Mouse (Mus musculus) thymus, postnatal 25 days (tissue): ENCODE measurements at regions not wholly inside any gene's neighbourhood (a gene's known extent, or its start where the extent isn't known, plus 50 kb on each side); places are given as distances from the start of the nearest gene placed in this dataset.

Source experiments
- DNase-seq: peaks from one replicate; pipeline ENCODE4 v3.0.0; 2022

- no peak for DNase-seq
Measured at GRCm38 (mm10) chr13:35388380-35388779, 271.3 kb upstream of the Cdyl start.

GRCm38 (mm10) chr13:35389781-35390525 lies 269.7 kb upstream of the Cdyl start:
- no peak for DNase-seq

- DNase-seq: no peak
Measured at GRCm38 (mm10) chr13:35390526-35390880, 269.1 kb upstream of the Cdyl start.

DNA sequence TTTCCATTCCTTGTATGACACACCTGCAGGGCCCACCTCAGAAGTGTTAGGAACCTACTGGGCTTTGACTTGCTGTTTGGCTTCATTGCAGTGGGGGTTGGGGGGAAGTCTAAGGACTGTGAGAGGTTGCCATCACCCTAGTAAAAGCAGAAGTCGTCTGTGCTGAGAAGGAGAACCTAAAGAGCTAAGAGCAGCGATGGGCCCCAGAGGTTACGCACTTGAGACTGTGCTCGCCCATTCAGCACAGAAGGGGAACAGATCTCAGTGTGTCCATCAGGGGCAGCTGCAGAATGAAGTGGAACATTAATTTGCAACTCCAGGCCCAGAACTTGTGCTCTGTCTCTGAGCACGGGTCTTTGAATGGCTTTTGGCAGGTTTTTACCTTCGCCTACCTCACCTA lies 267.5 kb upstream of the Cdyl start:
- no peak for DNase-seq

GRCm38 (mm10) chr13:35395192-35395591 lies 264.4 kb upstream of the Cdyl start:
- no peak for DNase-seq

DNA sequence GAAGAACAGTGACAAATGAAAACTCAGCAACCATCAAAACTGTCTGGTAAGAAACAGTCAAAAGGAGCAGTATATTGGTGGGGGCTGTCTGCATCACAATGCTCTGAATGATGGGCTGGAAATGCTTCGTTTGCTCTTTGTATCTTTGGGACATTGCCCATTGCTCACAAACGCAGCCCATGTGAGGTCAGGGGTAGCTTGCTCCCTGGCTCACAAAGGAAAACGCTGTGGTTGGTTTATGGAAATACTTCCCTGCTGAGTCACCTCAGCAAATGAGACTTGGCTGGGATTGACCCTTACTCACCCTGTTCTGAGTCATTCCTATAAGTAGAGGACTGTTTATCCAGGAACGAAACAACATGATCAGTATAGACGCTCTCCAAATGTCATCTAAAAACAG lies 264.0 kb upstream of the Cdyl start:
- no peak for DNase-seq

- no peak for DNase-seq
Measured at GRCm38 (mm10) chr13:35397166-35397565, 262.5 kb upstream of the Cdyl start.

DNA sequence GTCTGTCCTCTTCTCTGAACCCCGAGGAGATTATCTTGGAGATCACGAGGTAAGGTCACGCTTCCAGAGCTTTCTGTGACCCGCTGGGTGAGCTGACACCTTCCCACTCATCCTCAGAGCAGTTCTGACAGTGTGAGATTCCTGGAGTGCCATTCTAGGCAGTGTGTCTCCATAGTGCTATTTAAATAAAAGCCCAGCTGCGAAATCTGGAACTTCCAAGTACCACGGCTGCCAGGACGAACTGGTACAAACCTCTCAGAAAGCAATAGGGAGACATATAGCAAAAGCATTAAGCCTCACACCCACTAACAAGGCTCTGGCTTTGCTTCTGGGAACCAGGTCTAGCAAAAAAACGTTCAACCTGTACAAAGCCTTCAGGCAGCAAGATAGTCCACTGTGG lies 261.4 kb upstream of the Cdyl start:
- DNase-seq: no peak

- DNase-seq: no peak
Measured at GRCm38 (mm10) chr13:35402856-35403255, 256.8 kb upstream of the Cdyl start.

DNA sequence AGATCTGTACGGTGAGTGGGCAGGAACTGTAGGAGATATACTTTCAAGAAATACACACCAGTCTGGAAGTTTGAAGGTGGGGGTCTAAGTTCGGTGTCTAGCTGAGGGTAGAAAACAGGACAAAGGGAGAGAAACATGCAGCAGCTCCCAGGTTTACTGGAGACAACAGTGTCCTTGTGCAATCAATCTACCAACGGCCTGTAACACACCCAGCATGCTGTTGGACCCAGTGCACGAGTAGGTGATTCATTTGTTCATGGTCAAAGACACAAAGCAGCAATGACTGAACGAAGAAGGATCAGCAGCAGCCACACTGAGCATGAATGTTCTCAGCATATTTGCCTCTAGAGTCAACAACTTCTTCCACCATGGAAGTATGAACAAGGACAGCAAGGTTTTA lies 255.2 kb upstream of the Cdyl start:
- DNase-seq: no peak

DNA sequence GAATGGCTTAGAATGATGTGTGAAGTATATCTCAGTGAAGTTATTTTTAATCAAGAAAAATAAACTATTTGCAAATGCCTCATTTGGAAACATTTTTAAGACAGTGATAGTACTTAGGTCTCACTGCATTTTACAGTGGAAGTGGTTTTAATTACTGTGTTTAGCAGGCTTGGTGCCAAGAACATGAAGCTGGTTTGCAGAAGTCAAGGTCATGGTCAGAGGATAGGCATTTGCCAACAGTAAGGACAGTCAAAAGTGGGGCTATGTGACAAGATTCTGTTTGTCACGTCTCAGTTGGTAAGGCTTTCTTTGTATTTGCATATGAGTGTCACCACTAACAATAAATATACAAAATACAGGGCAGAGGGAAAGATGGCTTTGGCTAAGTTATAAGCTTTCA lies 254.2 kb upstream of the Cdyl start:
- no peak for DNase-seq

DNA sequence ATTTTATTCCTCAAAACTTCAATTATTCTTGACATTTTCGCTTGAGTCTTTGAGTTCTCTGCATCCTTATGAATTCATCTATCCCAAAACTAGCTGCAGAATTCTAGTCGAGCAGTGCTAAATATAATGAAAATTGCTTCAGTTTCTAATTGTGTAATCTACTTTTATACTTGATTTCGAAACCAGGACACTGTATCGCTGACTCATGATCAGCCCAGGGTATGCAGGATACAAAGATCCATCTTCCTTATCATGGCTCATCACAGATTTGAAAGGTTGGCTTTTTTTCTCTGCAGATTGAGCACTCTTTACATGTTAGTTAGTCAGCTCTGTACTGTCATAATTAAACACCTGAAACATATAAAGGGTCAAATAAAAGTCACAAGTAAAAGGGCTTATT lies 242.1 kb upstream of the Cdyl start:
- DNase-seq: no peak

- no peak for DNase-seq
Measured at GRCm38 (mm10) chr13:35420076-35420475, 239.6 kb upstream of the Cdyl start.

- no peak for DNase-seq
Measured at GRCm38 (mm10) chr13:35426061-35426460, 233.6 kb upstream of the Cdyl start.

DNA sequence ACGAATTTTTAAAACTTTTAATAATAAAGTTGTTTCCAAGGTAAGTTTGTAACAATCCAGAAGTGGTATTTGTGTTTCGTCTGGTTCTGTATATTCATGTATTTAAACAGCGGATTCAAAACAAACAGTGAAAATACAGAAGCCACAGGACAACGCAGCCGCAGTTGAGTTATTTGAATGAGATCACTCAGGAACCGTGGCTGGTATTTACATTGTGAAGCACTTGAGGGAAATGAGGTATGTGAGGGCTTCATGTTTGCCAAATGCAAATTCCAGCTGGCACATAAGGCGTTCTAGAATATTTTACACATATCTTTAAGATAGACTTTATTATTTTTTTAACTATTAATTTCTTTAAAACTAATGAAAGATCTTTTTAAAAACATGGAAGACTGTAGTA lies 224.5 kb upstream of the Cdyl start:
- DNase-seq: no peak

- DNase-seq: no peak
Measured at GRCm38 (mm10) chr13:35447661-35448060, 212.0 kb upstream of the Cdyl start.

DNA sequence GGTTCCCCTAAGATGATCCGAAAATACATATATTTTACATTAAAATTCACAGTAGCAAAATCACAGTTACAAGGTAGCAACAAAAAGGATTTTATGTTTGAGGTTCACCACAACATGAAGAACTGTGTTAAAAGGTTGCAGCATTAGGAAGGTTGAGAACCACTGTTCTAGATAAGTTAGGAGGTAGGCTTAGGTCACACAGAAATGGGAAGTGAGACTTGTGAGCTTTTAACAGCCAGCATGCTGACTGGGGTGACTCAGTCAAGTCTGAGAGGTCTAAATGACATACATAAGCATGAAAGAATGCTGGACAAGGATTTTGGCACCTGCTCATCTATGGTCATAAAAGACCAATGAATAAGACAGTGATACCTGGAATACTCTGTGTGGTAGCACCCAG lies 207.2 kb upstream of the Cdyl start:
- no peak for DNase-seq

GRCm38 (mm10) chr13:35453222-35453914 lies 206.3 kb upstream of the Cdyl start:
- DNase-seq: no peak

DNA sequence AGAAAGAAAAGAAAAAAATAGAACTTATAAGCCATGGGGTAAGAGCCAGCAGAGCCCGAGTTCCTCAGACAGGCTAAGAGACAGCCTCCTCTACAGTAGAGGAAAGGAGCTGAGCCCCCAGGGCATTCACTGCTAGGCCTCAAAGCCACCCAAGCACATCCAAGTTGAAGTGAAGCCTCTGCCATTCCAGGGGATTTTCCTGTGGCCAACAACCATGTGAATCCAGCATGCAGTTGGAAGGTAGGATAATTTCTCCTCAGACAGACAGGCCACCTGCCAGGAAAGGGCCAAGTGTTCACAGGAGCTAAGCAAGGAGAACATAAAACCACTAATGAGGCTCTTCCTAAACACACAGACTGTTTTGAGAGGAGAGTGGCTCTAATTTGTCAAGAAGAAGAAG lies 199.6 kb upstream of the Cdyl start:
- no peak for DNase-seq

DNA sequence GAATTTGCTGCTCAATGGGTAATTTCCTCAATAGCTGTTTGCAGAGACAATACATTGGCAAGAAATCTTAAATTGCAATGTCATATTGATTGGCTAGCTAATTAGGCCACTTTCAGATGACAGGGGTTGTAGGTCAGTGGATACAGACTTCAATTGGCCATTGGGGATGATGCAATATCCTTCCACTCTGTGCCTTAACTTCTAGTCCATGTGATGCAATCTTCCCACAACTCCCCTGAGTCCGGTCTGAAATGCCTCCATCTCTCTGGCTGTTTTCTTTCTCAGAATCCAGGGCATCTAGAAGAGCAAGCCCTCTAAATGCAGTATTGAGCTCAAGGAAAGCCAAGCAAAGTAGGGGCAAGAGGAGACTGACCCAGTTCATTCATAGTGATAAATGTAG lies 196.4 kb upstream of the Cdyl start:
- no peak for DNase-seq

- no peak for DNase-seq
Measured at GRCm38 (mm10) chr13:35463850-35464249, 195.8 kb upstream of the Cdyl start.

DNA sequence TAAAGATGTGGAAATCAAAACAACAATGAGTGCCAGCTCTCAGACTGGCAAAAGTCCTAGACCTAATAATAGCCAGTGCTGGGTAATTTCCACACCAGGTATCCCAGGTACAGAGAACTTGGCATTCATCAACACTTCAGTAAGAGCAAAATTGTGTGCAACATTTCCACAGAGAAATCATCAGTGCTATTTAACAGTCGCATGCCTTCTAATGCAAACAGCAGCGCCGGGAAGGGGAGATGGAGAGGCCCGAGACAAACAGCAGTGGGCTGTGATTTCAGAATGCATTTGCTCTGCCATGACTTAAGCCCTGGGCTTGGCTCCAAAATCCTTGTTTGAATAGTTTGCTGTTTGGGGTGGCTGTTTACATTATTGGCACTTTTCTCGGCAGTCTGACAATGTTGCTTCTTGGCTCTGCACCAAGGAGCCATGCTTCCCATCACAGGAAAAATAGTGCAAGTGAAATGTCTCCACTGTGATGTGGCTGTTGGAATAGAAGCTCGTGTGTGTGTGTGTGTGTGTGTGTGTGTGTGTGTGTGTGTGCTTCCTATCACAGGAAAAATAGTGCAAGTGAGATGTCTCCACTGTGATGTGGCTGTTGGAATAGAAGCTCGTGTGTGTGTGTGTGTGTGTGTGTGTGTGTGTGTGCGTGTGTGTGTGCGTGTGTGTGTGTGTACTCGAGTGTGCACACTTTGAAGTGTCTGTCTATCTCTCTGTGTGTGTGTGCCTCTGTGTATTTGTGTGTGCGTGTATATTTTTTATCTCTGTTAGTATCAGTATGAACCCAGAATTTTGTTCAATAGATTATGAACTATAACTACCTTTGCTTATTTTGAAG lies 190.1 kb upstream of the Cdyl start:
- DNase-seq: no peak

- no peak for DNase-seq
Measured at GRCm38 (mm10) chr13:35478226-35478625, 181.4 kb upstream of the Cdyl start.

DNA sequence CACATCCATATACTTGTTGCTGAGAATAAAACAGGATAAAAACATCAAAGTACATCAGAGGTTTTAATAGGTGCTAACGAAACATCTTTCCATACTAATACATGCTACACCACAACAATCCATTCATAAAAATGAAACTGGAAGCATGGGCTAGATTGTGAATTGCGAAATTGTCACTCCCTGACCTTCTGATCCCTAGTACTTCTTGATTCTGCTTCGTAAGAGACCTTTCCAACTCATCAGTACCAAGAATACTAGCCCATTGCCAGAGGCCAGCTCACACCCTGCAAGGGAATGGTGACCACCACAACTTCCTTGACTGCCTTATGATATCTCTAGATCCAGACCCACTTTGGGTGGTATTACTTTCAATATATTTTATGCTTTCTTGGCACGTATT lies 177.3 kb upstream of the Cdyl start:
- DNase-seq: no peak
